Mouse (Mus musculus) spleen, adult 2 months (tissue): ENCODE data around the gene Map3k15.

Source experiments
- CTCF ChIP-seq: fragments of 200-500 bp; IDR thresholded peaks from 2 replicates; pipeline ENCODE4 v1.5.1; 2011; ENCODE audit warnings: mild to moderate bottlenecking, inconsistent platforms; ENCODE audit not compliant: insufficient read depth, insufficient read length, insufficient replicate concordance; ENCODE audit errors: extremely low read depth
- POLR2A ChIP-seq: fragments of 200-500 bp; IDR thresholded peaks from 2 replicates; pipeline ENCODE4 v1.6.1; 2011; ENCODE audit warnings: low read depth, low read length, inconsistent platforms

GRCm38 (mm10) chrX:160113777-160114176 is 125.5 kb downstream of the Map3k15 start:
- no peak for TF ChIP-seq CTCF
- no peak for TF ChIP-seq POLR2A
